In genomic region chr2:104540286-104540685, GRCm38 (mm10) we compare ENCODE assay signal across 31 mouse cellular contexts.
"Had no signal": no experiment of that assay in that cellular context is flagged by ENCODE, and none has a peak within 500 bp of the region (broad histone marks: within the 10 kb centered on the region; RNA-seq: fewer than 3 reads in every experiment).

No protein-coding gene starts in this region.

- H3K4me2 ChIP-seq: limb, embryonic 12.5 days; limb, embryonic 13.5 days; limb, embryonic 15.5 days; liver, embryonic 12.5 days; liver, embryonic 13.5 days; liver, embryonic 15.5 days; lung, embryonic 14.5 days; lung, embryonic 15.5 days; midbrain, embryonic 11.5 days; midbrain, embryonic 12.5 days; midbrain, embryonic 13.5 days; midbrain, embryonic 15.5 days; neural tube, embryonic 12.5 days had no signal

- H3K4me1 ChIP-seq: limb, embryonic 10.5 days; limb, embryonic 12.5 days; limb, embryonic 13.5 days; limb, embryonic 15.5 days; liver, embryonic 12.5 days; liver, embryonic 13.5 days; liver, embryonic 15.5 days; lung, embryonic 15.5 days; megakaryocyte, embryonic 14.5 days; midbrain, embryonic 10.5 days; midbrain, embryonic 12.5 days; midbrain, embryonic 13.5 days; midbrain, embryonic 15.5 days; neural tube, embryonic 12.5 days had no signal

- H3K27me3 ChIP-seq: limb, embryonic 12.5 days; limb, embryonic 13.5 days; limb, embryonic 15.5 days; liver, embryonic 12.5 days; liver, embryonic 13.5 days; liver, embryonic 15.5 days; lung, embryonic 15.5 days; megakaryocyte, embryonic 14.5 days; midbrain, embryonic 12.5 days; midbrain, embryonic 13.5 days; midbrain, embryonic 15.5 days; neural tube, embryonic 12.5 days had no signal

- H3K4me3 ChIP-seq: limb, embryonic 10.5 days; limb, embryonic 12.5 days; limb, embryonic 13.5 days; limb, embryonic 15.5 days; liver, embryonic 12.5 days; liver, embryonic 13.5 days; liver, embryonic 15.5 days; lung, embryonic 15.5 days; megakaryocyte, embryonic 14.5 days; midbrain, embryonic 10.5 days; midbrain, embryonic 12.5 days; midbrain, embryonic 13.5 days; midbrain, embryonic 15.5 days; myocyte; neural tube, embryonic 12.5 days had no signal

- ATAC-seq: liver, embryonic 12.5 days; liver, postnatal 0 days; lung, postnatal 0 days; midbrain, embryonic 13.5 days; midbrain, embryonic 15.5 days; midbrain, embryonic 16.5 days had no signal

- H3K27ac ChIP-seq: limb, embryonic 10.5 days; limb, embryonic 12.5 days; limb, embryonic 13.5 days; limb, embryonic 15.5 days; liver, embryonic 12.5 days; liver, embryonic 13.5 days; liver, embryonic 14.5 days; liver, embryonic 15.5 days; lung, embryonic 15.5 days; macrophage; midbrain, embryonic 10.5 days; midbrain, embryonic 12.5 days; midbrain, embryonic 13.5 days; midbrain, embryonic 15.5 days; neural tube, embryonic 12.5 days had no signal

- H3K9me3 ChIP-seq: limb, embryonic 10.5 days; limb, embryonic 15.5 days; liver, embryonic 12.5 days; liver, embryonic 13.5 days; liver, embryonic 15.5 days; lung, embryonic 15.5 days; midbrain, embryonic 12.5 days; midbrain, embryonic 13.5 days; midbrain, embryonic 15.5 days; neural tube, embryonic 12.5 days had no signal

- H3K9ac ChIP-seq: limb, embryonic 12.5 days; limb, embryonic 13.5 days; limb, embryonic 15.5 days; liver, embryonic 12.5 days; liver, embryonic 13.5 days; liver, embryonic 14.5 days; liver, embryonic 15.5 days; liver, postnatal 0 days; lung, embryonic 14.5 days; lung, embryonic 15.5 days; midbrain, embryonic 12.5 days; midbrain, embryonic 13.5 days; midbrain, embryonic 15.5 days; neural tube, embryonic 12.5 days had no signal

- DNase-seq: left cerebral cortex, postnatal 4 days; liver; liver, embryonic 13.5 days; liver, postnatal 0 days; lung, adult 18-20 months; lung, adult 2 months; lung, embryonic 14.5 days; lung, postnatal 10 days; lung, postnatal 14 days; lung, postnatal 36 days; lung, postnatal 4 days; midbrain, embryonic 14.5 days had no signal

- H3K36me3 ChIP-seq: limb, embryonic 10.5 days; limb, embryonic 12.5 days; limb, embryonic 13.5 days; limb, embryonic 15.5 days; liver, embryonic 12.5 days; liver, embryonic 13.5 days; liver, embryonic 15.5 days; lung, embryonic 15.5 days; midbrain, embryonic 10.5 days; midbrain, embryonic 12.5 days; midbrain, embryonic 13.5 days; midbrain, embryonic 15.5 days; neural tube, embryonic 12.5 days had no signal
